Mouse (Mus musculus) lung, adult 2 months (tissue): ENCODE results near the gene Ano4. TPM values are rescaled to one million over a fixed set of nuclear protein-coding genes. Genes with fewer than 3 reads are reported as not detected.

Experiments
- DNase-seq: peaks from one replicate; pipeline ENCODE4 v3.0.0; 2022
- H3K4me1 ChIP-seq: fragments of 200-500 bp; 2 replicates; pipeline ENCODE4 v1.6.1; 2011; ENCODE audit warnings: low read length; ENCODE audit not compliant: control insufficient read depth, insufficient read depth
- H3K4me3 ChIP-seq: fragments of 200-500 bp; replicated peaks from 2 replicates; pipeline ENCODE3; 2011; ENCODE audit warnings: low read depth, mild to moderate bottlenecking, control low read depth, low read length; ENCODE audit errors: extremely low read depth
- CTCF ChIP-seq: fragments of 200-500 bp; IDR thresholded peaks from 2 replicates; pipeline ENCODE4 v1.5.1; 2011; ENCODE audit warnings: mild to moderate bottlenecking, low read length, control low read depth; ENCODE audit not compliant: insufficient read depth
- POLR2A ChIP-seq: fragments of 200-500 bp; IDR thresholded peaks from 2 replicates; pipeline ENCODE4 v1.6.1; 2011; ENCODE audit warnings: low read depth, mild to moderate bottlenecking, control low read depth, low read length, borderline replicate concordance; ENCODE audit errors: extremely low read depth
- WGBS: fragments of 180-500 bp; shearing (Covaris S2); methylation state at CpG from one replicate; pipeline ENCODE4 v1.1.7; 2018; 5-methylcytosine and 5-hydroxymethylcytosine counted together
- polyA plus RNA-seq: library from polyadenylated mRNA; depleted of rRNA; stranded (reverse); fragments of >200 nt; gene quantifications from 2 replicates; pipeline ENCODE4 v1.2.3, GENCODE M21; 2012

Gene Ano4
- polyA plus RNA-seq, 1 experiment = 0.27 TPM

DNA sequence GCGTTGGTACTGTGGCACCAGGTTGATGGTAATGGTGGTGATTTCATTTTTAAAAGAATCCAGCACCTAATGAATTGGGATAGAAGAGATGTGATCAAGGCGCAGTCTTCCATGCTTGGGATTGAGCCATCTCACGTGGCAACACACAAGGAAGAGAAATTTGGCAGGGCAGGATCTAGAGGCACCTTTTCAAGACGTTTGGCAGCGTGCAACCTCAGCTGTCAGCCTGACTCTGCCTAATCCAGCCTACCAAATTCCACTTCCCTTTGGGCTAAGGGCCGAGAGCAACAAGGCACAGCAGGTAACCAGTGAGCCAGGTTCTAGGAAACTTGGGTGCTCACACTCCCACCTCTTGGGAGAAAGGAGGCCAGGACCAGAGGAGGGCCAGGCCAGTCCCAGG, 1.0 kb upstream of the Ano4 start:
- no peak for DNase-seq
- TF ChIP-seq CTCF (no peak), POLR2A (no peak)
- H3K4me1 ChIP-seq = no peaks in the 10 kb centered on the region
- H3K4me3 ChIP-seq = no peak overlapping the region
- WGBS = 67% methylated on average over 6 of the region's 6 CpGs

DNA sequence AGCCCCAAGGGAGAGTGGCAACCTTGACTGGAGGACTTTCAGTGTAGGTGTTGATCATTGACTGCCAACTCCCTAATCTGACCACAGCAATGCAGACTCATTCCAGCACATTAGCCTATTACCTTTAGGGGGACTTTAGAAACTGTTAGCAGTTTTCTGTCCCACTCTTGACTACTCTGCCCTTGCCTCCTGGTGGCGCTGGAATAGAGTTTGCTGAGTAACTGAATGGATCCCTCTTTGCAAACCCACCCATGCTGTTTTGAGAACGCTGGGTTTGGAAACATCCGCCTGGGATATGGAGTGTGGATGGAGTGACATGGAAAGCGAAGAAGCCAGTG, 603 bp upstream of the Ano4 start:
- DNase-seq = no peak
- Histone ChIP-seq H3K4me1 (no peaks in the 10 kb centered on the region), H3K4me3 (no peak overlapping the region)
- WGBS = 46% methylated on average over 4 of the region's 4 CpGs
- TF ChIP-seq POLR2A = no peak

DNA sequence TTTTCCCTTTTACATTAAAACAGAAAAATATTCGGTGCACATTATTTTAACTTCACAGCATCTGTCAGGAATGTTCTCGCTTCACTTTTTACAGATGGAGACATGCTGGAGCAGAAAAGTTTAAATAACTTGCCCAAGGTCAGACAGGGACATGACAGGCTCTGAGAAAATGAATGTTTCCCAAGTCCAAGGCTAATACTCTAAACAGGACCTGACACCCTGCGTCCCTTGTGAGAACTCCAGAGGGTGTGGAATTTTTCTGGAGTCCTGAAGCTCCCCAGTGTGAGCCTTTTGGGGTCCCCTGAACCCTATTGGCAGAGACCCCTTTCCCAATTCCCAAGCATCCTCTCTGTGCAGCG, 451 bp downstream of the Ano4 start:
- Histone ChIP-seq H3K4me3 (no peak overlapping the region), H3K4me1 (no peaks in the 10 kb centered on the region)
- TF ChIP-seq CTCF (no peak), POLR2A (no peak)
- no peak for DNase-seq
- 22% methylated on average over 4 of the region's 4 CpGs for WGBS

DNA sequence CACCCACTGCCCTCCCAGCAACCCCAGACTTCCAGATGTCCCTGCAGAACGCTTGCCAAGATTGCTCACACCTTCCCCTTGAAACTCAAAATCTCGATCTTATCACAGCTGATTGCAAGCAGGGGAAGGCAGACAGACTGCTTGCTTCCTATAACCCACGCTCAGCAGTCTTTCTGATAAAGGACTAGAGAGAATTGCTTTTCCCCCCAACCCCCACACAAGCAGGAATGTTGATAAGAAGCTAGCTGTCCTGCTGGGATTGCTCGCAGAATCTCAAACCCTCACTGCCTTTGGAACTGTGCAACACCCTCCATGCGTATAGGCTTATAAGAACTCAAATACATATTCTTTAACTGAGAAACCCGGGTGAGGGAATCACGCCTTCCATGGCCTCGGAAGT, 846 bp downstream of the Ano4 start:
- Histone ChIP-seq H3K4me1 (no peaks in the 10 kb centered on the region), H3K4me3 (no peak overlapping the region)
- DNase-seq = no peak
- 20% methylated on average over 8 of the region's 8 CpGs for WGBS
- no peak for TF ChIP-seq CTCF
- no peak for TF ChIP-seq POLR2A

DNA sequence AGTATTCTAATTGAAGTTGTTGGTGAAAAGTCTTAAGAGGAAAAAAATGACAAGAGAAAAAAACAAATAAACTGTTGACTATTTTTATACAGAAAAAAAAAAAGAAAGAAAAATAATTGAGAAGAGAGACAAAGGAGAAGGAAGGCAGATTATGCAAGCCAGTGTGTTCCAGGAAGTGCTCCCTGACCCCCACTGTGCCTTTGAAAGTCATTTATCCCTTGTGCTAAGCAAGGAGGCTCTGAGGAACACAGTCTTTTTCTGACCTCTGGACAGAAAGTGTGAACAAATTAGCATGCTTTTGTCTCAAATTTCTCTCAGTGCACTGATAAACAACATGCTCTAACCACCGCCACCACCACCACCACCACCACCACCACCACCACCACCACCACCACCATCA, 14.3 kb downstream of the Ano4 start:
- 89% methylated on average over 1 of the region's 1 CpGs for WGBS
- TF ChIP-seq CTCF (no peak), POLR2A (no peak)
- Histone ChIP-seq H3K4me3 (no peak overlapping the region), H3K4me1 (no peaks in the 10 kb centered on the region)
- no peak for DNase-seq

DNA sequence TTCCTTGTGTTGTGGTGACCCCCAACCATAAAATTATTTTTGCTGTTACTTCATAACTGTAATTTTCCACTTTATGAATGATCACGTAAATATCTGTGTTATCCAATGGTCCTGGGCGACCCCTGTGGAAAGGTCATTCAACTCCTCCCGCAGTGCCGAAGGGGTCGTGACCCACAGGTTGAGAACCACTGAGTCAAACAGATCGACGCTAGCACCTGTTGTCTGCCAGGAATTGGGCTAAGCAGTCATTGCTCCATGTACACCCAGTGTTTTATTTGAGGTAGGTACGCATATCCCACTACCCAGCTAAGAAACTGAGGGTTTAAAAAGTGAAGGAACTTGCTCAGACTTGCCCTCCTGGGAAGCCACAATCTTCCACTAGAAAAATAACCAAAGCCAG, 14.8 kb downstream of the Ano4 start:
- Histone ChIP-seq H3K4me1 (no peaks in the 10 kb centered on the region), H3K4me3 (no peak overlapping the region)
- 69% methylated on average over 8 of the region's 8 CpGs for WGBS
- DNase-seq = no peak
- TF ChIP-seq CTCF (no peak), POLR2A (no peak)

DNA sequence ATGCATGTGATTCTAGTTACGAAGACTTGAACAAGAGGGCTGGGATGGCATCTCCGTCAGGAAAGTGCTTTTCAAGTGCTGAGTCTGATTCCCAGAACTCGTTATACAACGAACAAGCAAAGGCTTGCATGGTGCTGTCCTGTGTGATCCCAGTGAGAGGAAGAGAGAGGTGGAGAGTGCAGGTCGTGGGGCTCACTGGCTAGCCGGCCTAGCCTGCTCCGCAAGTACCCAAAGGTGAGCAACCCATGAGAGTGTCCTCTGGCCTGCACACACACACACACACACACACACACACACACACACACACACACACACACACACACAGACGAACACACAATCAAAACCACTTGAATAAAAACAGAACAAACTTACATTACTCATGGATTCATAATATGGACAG, 15.7 kb downstream of the Ano4 start:
- H3K4me3 ChIP-seq = no peak overlapping the region
- no peak for DNase-seq
- TF ChIP-seq POLR2A (no peak), CTCF (no peak)
- 67% methylated on average over 8 of the region's 8 CpGs for WGBS
- no peaks in the 10 kb centered on the region for H3K4me1 ChIP-seq

DNA sequence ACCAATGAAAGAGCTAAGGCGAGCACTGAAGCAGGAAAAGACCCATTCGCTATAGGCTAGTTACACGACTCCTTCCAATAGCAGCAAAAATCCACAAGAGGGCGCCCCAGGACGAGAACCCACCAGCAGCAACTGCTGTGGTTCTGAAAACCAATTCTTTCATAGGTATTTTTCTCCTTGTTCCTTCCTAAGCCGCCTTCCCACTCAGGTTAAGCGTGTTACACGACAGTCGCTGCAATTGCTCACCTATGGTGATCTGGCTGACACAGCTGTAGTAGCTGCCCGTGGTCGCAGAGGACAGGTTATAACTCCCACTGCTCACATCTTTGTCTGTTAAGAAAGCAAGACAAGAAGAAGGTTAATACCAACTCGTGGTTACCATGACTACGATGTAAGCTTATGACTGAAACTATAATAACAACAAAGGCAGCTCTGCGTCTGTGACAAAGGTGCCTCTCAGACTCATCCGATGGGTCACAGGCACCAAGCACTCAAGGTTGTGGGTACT, 17.5 kb downstream of the Ano4 start:
- TF ChIP-seq POLR2A = no peak
- peak; percentile 60 for TF ChIP-seq CTCF
- H3K4me1 ChIP-seq = no peaks in the 10 kb centered on the region
- WGBS = 28% methylated on average over 15 of the region's 15 CpGs
- DNase-seq = peak; percentile 25
- no peak overlapping the region for H3K4me3 ChIP-seq

DNA sequence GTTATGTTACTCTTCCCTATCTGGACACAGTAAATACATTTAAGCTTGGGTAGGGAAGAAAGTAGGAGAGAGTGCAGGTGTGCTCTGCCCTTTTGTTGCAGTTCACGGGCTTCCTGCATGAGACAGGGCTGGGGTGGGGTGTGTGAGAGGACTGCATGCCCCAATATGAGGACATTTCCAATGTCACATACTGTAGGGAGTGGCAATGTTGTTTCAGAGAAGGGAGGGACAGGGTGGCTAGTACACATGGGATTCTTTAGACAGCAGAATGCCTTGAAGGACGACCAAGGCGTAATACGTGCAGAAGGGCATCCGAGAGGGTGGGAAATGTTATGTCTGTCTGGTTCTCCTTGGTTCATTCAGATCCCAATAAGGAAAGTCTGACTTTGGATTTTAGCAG, 18.2 kb downstream of the Ano4 start:
- H3K4me3 ChIP-seq = no peak overlapping the region
- TF ChIP-seq CTCF (no peak), POLR2A (no peak)
- H3K4me1 ChIP-seq = no peaks in the 10 kb centered on the region
- DNase-seq = no peak
- 85% methylated on average over 5 of the region's 5 CpGs for WGBS

DNA sequence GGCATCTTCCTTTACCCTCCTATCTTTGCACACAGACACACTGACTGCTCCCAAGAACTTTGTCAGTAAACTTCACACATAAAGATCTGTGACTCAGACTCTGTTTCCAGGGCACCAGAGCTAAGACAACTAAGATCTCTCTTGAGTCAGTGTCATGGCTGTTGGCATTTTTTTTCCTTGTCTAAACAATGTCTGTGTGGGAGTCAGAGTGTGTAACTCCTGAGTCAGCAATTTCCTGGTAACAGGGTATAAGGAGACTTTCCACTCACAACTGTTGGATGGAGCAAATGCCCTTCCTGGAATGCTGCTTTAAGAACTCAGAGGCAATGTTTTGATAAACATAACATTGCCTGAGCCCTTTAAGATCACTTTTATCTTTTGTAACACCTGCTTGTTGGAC, 37.0 kb downstream of the Ano4 start:
- Histone ChIP-seq H3K4me1 (no peaks in the 10 kb centered on the region), H3K4me3 (no peak overlapping the region)
- no peak for DNase-seq
- TF ChIP-seq POLR2A = no peak
- TF ChIP-seq CTCF = no peak

DNA sequence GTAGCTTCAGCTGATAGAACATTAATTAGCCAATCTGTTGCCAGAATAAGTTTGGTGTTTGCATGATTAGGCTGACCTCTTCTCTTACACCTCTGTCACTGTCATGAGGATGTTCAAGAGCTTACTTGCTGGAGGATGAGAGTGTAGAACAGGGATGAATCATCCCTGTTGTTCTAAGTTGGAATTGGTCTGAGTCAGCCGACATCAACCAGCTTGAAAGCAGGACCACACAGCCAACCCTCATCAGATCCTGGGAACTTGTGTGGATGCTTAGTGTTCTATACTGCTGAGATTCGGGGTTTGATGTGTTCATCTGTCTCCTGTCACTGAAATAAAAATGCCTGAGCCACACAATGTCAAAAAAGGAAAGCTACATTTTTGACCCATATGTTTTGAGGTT, 44.2 kb downstream of the Ano4 start:
- H3K4me3 ChIP-seq = no peak overlapping the region
- TF ChIP-seq POLR2A (no peak), CTCF (no peak)
- 62% methylated on average over 2 of the region's 2 CpGs for WGBS
- no peaks in the 10 kb centered on the region for H3K4me1 ChIP-seq
- no peak for DNase-seq

DNA sequence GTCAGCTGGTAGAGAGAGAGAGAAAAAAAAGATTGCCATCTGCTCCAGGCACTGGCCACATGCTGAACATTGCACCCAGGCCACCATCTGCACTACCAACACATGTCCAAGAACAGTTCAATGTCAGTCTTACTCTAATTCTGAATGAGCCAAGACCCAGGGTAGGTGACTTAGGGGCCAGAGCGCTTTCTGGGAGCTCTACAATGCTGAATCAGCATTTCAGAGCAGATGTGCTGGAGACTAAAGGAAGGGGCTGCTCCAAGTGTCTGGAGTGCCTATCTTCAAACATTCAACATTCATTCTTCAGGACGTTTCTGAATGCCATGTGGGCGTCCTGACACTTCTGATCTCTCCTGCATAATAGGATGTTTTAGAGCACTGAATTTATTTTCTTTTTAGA, 51.8 kb downstream of the Ano4 start:
- H3K4me1 ChIP-seq = no peaks in the 10 kb centered on the region
- WGBS = 49% methylated on average over 3 of the region's 3 CpGs
- no peak for DNase-seq
- TF ChIP-seq POLR2A (no peak), CTCF (no peak)
- H3K4me3 ChIP-seq = no peak overlapping the region
